Mouse (Mus musculus): ENCODE measurements around the gene Ndufa7.
A peak's percentile ranks its signal among the peaks of the same experiment; 100 is the strongest.

Gene Ndufa7

DNA sequence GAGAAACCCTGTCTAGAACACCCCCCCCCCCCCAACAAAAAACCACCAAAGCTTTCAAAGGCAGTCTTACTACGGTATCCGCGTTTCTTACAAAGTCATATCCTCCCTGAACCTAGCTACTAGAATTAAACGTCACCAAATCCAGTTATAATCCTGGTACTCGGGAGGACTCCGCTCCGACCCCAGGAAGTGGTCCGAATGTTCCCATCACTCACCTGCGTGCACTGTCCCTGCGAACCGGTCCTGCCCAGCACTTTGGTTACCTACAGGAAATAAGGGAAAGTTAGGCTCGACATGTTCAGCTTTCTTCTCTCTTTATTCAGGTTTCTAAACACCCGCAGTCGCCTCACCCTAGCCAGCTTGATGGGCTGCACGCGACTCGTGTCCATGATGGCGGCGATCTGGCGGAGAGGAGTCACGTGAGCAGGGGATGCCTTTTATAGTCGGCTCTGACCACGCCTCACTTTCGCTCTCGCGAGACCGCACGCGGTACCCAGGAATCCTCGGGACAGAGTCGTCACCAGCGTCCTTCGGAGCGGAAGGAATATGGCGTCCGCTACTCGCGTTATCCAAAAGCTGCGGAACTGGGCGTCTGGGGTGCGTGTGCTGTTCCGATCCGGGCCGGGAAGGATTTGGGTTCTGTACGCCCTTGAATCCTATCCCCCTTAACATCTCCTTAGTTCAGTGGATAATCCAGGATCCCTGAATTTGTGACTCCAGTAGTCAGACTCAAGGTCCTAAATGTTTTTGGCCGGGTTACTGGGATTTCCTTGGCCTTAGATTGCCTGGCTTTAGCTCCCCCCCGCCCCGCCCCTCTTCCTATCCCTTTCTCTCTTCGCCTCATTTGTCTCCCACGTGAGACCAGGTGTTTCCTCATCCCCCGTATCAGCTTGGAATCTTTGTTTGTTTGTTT lies at the start of gene Ndufa7, which contains the start of gene Rps28:
Ndufa7 (plus strand) TSS at position 489 of the 913 bp plus-strand sequence.
Rps28 (minus strand) TSS at position 479 of the 913 bp plus-strand sequence.
- DNase-seq (ENCODE audit: low spot score) = peak; percentile 98

DNA sequence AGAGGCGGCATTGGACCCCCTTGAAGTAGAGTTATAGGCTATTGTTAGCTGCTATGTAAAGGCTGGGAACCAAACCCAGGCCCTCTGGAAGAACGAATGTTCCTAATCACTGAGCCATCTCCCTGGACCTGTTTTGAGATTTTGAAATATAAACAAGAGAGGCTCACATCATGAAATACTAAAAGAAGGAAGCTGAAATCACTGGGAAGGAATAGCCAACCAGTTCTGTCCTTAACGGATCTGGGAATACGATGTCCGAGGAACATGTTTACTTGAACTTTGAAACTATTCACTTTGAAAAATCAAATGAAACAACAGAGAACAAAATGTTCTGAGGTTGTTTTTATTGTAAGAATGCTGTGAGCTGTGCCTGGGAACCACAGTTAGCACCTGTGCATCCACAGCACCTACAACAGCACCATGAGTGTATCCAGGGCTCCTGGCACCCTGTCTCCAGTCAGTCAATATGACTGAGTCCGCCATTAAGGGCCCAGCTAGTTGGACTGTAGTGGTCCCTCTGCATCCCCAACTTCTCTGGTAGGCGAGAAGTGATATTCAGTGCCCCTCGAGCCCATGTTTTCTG lies 49.7 kb upstream of the Ndufa7 start:
- DNase-seq (ENCODE audit: low spot score) = no peak

DNA sequence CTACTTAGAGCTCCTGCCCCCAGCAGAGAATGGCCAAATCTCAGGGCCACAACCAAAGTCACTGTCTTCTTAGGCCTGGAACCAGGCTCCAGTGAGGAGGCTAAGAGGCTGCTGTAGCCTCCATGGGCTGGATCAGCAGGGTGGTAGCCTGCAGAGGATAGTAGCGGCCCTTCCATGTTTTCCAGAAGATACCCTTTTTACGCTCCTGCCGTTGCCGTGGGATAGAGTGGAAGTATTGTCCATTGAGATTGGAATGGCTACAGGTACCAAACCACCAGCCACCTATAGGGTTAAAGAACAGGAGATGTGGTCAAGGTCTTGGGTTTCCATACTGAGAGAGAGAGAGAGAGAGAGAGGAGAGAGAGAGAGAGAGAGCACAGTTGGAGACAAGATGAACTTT lies 49.1 kb upstream of the Ndufa7 start:
- no peak for DNase-seq (ENCODE audit: low spot score)

DNA sequence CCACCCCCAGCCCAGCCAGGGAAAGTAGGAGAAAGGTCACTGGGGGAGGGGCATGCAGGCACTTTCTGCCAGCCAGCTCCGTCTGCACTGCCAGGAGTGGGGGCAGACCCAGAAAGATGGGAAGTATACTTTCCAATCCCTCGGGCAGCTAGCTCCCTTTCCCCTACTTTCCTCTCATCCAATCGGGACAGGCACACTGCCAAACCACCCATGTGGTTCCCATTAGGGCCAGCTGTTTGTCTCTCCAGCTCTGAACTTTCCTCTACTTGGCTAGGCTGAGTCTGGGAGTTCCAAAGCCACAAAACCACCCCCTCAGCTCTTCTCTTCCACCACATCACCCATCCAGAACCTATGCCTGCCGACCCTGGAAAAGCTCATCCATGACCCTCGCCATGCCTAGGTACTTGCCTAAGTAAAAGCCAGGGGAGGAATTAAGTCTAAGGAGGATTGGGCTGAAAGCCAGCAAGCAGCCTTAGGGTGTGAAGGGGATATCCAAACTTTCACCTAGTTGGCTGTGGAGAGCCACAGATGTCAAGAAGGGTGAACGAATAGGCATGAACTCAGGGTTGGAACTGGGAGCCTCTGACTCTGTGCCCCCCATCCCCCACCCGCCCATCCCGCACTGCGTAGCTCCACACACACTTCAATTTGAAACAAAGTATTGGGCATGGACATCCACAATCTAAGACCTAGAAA lies 45.0 kb upstream of the Ndufa7 start:
- peak; percentile 92 for DNase-seq (ENCODE audit: low spot score)

DNA sequence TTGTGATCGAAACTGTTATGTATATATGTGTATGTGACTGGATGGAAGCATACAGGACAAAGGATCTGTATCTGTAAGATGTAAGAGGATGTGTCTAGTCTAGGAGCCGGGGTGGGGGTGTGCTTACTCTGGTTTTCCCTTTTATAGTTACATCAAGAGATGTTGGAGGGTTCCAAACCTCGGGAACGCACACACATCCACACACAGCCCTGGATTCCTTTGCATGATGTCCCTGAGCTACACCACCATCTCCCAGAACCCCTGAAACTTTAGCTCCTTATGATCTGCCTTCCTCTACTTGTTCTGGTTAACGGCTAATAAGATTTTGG lies 44.4 kb upstream of the Ndufa7 start:
- no peak for DNase-seq (ENCODE audit: low spot score)

DNA sequence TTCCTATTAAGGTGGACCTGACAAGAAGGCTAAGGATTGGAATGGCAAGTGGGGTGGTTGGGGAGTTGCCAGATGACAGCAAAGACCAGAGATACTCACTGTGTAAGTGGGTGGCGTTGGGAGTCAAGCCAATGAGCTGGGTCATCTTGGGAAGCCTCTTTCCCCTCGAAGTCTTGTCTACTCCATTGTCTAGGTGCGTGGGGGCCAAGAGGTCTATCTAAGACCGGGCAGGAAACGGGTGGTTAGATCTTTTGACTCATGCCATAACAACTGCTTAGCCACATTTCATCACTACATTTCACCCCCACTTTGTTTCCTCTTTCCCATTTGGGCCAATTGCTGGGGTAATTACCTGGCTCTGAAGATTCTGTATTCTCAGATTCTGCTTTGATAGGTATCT lies 43.9 kb upstream of the Ndufa7 start:
- DNase-seq (ENCODE audit: low spot score) = peak; percentile 52

DNA sequence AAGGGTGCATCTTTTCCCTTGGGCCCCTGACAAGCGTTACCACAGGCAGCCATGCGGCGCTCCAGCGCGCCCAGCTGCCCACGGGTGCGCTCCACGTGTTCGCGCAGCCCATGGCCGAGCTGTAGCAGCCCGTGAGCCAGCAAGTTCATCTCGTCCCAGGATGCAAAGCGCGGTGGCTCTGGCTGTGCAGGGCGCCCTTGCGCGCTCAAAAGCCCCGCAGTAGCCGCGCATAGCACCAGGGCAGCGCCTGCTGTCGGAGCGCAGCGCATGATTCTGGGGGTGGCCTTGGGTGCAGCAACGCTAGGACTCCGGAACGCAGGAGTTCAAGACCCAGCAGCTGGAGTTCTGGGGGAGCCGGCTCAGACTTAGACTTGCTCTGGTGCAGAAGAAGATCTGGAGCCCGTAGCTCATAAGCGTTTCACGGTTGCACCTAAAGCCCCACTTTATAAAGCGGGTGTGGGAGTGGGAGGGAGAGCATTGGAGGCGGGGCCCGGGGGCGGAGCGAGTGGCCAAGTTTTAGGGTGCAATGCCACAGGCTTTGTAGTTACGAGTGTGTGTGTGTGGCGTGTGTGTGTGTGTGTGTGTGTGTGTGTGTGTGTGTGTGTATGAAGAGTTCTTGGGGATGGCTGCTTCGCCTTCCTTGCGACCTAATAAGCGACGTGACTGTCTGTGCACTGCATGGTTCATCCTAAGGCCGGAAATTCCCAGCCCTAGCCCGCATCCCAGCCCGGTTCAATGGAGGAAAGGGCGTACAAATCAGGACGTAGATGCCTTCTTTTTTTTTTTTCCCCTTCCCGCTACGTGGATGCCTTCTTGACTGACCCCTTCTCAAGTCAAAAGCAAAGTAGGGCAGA lies 43.0 kb upstream of the Ndufa7 start, which contains the start of gene Angptl4:
Angptl4 (minus strand) TSS at position 707 of the 854 bp plus-strand sequence.
- peak; percentile 67 for DNase-seq (ENCODE audit: low spot score)

DNA sequence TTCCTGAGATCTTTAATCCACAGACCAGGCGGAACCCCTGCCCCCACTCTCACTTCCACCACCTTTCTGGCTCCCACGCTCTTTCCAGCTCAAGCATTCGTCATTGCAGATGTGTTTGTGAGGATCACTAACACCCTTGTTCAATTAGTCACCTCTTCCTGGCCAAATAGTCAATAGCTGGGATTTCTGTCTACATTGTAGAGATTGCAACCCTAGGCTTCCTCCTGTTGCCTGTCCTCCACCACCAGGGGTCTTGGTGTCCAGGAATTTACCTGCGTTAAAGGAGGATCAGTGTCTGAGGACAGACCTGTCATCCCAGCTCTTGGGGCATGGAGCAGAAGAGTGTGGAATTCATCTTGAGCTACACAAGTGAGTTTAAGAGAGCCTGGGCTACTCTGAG lies 42.3 kb upstream of the Ndufa7 start:
- DNase-seq (ENCODE audit: low spot score) = no peak

DNA sequence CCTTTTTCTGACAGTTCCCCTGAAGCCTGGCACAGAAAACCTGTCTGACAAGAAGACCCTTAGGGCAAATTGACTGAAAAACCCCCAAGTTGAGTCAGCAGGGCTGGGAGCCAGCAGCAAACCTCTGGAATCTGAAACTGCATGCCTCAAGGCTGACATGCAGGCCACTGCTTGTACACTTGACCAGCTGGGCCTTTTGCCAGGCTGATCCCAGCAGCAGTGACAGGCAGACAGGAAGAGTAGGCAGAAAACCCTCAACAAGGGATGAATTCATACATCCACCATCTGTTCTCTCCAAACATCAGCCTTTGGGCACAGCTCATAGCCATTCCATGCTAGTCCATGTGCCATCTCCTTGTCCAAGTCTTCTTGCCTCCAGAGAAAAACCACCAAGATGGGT lies 41.0 kb upstream of the Ndufa7 start:
- peak; percentile 91 for DNase-seq (ENCODE audit: low spot score)

DNA sequence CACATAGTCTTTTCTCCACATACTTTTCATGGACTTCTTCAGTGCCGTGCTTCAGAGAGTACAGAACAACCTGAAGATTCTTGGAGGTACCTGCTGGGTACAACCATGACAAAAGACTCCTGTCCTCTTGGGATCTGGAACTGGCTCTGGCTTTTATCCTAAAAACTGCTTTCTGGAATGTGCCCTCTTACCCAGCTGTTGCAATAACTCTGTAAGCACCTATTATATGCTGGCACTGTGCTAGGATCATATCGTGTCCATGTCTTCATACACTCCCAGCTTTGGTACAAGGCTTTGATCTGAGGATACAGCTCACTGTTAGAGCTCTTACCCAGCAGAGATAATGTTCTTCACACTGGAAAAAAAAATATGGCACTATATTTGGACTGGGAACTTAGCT lies 39.4 kb upstream of the Ndufa7 start:
- no peak for DNase-seq (ENCODE audit: low spot score)

DNA sequence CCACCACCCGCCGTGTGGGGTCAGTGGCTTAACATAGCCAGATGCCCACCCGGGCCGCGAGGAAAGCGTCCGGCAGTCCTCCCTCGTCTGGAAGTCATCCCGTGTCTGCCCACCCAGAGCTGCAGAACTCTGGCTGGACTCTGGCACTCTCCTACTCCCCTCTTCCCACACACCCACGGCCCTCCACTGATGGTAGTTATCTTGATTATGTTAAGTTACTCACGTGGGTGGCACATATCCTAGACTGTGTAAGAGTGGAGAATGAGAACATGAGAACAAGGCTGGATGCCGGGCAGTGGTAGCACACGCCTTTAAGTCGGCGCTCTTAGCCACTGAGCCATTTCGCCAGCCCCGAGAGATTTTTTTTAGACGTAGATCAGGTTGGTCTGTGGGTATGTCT lies 38.0 kb upstream of the Ndufa7 start:
- no peak for DNase-seq (ENCODE audit: low spot score)

DNA sequence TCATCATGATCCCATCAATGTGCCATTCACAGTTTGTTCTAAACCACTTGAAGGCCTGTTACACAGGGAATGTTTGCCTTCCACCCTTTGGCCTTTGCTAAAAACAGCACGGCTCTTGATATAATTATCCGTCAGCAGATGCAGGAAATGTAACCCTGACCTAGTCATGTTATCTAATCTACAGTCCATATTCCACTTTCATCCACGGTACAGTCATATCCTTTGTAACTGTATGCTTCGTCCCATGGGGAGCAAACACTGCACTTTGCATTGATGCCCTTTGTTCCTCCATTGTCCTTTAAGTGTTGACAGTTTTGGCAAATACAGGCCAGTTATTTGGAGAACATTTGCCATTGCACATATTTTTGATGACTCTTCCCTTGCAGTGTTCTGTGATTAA lies 35.6 kb upstream of the Ndufa7 start:
- no peak for DNase-seq (ENCODE audit: low spot score)

DNA sequence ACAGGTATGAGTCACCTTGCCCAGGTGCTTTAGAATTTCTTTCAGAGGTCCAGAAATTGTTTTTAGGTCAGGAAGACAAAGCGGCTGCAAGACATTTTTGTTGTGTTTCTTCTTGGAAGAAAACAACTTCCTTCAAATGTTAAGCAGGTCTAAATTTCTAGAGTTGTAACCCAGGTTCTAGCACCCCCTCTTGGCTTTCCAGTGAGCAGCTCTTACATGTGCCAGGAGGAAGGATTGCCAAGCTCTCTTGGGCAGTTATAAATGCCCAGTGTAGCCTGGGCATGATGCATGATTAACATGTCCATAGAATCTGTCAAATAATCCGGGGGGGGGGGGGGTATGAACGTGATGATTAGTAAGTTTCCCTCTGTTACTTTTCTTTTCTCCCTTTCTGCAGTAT lies 26.1 kb upstream of the Ndufa7 start:
- DNase-seq (ENCODE audit: low spot score) = no peak

DNA sequence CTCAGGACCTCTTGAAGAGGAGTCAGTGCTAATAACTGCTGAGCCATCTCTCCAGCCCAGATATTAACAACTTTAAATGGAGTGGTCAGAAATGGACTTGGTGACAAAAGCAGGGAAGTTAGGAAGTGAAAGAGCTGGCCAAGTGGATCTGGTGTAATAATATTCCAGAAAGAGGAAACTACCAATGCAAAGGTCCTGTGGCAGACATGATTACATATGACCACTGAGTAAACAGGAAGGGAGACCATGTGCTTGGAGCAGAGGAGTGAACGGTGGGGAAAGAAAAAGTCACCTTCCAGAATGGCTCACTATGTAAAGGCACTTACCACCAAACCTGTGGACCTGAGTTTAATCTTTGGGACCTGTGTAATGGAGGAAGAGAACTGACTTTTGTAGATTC lies 25.1 kb upstream of the Ndufa7 start:
- no peak for DNase-seq (ENCODE audit: low spot score)

DNA sequence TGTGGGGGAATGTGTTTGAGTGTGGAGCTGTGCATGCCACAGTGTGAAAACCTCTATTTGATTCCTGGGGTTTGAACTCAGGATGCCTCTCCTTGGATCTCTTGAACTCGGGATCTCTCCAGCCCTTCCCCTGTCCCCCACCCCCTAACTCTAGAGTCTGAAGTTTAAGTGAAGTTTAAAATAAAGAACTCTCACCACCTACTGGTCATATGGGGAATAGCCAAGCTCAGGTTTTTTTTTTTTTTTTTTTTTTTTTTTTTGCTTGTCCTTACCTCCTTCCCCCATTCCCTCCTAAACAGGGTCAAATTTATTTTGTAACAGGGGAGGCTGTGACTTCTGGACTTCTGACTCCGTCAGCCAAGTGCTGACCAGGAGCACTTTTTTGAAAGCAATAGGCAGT lies 22.2 kb upstream of the Ndufa7 start:
- no peak for DNase-seq (ENCODE audit: low spot score)

DNA sequence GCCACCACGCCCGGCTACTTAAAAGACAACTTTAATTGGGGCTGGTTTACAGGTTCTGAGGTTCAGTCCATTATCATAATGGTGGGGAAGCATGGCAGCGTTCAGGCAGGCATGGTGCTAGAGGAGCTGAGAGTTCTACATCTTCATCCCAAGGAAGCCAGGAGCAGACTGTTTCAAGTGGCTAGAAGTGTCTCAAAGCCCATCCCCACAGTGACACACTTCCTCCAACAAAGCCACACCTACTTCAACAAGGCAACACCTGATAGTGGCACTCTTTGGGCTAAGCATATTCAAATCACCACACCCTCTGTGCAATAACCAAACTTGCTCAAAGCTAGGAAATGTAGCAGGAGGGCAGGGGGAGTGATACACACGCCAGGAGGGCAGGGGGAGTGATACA lies 20.2 kb upstream of the Ndufa7 start:
- DNase-seq (ENCODE audit: low spot score) = no peak

DNA sequence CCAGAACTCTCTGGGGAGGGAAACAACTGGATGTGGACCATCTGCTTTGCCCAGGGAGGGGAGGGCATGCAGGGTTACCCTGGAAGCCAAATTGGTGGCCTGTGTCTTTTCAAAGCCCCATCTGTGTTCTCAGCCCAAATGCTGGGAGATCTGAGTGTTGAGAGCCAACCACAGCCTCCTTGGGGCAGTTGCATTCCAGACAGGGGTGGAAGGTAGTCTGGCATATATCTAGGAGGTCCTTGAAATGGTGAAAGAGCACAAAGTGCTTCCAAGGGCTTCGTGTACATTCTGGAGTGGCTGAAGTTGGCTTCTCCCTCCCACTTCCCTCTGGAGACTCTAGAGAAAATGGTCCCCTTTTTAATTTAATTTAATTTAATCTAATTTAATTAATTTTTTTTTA lies 19.6 kb upstream of the Ndufa7 start:
- DNase-seq (ENCODE audit: low spot score) = no peak

DNA sequence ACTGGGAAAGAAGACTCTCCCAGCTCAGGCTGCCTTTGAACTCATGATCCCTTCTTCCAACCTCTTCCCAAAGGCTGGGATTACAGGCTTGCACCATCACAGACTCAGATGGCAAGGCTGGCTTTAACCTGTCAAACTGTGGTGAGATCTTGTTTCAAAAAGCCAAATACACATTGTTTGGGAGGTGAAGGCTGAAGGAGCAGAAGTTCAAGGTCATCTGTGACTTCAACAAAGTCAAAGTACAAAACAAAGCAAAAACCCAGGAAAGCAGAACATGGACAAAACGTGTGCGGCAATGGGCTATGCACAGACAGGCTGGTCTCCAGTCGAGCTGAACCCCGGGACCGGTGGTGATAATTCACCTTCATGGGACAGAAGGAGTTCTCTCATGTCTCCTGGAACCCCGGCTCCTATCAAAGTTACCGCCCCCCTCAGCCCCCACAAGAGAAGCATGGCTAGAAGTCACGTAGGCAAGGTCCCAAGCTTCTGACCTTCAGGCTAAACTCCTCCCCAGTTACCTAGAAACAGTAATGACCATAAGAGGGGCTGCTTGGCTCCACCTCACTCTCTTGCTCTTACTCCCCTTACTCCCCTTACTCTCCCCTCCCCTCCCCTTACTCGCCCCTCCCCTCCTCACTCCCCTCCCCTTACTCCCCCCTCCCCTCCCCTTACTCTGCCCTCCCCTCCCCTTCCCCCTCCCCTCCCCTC lies 17.0 kb upstream of the Ndufa7 start:
- DNase-seq (ENCODE audit: low spot score) = no peak

DNA sequence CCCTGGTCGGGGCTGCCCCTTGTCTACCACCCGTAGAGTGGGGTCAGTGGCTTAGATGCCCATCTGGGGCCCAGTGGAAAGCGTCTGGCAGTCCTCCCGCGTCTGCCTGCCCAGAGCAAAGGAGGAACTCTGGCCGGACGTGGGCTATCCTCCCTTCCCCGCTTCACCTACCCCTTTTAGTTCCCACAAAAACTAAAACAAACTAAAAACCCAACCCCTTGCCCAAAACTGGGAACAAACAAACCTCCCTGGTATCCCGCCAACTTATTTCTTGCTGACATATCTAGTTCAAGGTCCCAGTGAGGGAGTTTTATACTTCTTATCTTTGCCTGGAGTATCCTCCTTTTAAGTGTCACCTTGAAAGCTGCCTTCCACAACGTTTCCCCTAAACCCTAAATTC lies 16.2 kb upstream of the Ndufa7 start:
- no peak for DNase-seq (ENCODE audit: low spot score)

DNA sequence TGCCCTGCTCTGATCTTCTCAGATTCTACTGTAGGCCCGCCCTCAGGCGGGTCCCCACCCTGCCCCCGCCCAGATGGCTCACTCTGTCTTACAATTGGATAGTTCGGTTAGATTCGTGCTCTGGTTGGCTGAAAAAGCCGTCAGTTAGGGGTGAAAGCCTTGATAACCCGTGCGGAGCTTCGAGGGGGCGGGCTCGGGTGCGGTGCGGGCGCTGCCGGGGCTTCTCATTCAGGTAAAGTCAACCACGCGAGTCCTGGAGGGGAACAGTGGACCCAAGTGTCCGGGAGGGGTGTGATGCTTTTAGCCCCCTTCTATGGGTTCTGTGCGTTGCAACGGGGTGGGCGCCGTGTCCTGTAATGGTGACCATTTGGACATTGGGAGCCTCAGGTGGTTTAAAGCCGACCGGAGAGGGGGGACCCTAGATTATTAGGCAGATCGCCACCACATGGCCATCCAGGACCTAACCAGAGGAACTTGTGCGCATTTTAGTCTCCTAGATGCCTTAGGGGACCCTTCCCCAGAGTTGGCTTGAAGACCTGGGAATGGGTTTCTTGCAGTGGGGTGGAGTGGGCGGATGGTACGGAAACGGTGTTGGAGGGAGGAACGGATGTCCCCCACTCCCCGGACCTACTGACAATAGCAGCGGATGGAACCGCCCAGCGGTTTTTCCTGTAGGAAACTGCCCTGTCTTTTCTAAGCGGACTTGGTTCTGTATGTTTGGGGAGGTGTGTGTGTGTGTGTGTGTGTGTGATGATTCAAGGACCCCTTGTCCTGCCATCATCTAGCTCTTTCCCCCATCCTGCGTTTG lies 13.8 kb upstream of the Ndufa7 start, which contains the start of gene Kank3:
Kank3 (plus strand) TSS at position 186 of the 808 bp plus-strand sequence.
- DNase-seq (ENCODE audit: low spot score) = peak; percentile 95

DNA sequence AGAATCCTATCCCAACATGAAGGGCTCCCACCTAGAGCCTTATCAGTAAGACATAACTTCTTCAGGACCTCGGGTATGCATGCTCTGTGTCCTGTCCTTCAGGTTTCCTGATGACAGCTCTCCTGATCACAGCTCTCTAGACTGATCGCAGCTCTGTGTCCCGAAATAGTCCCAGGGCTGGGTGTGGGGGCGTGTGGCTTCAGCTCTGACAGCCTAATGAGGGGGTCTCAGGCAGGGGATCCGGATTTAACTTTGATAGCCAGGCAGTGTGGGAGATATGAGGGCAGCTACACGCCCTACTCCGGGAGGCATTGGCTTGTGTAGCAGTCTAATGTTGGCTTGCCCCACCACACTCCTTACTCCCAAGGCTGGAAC lies 13.2 kb upstream of the Ndufa7 start:
- no peak for DNase-seq (ENCODE audit: low spot score)

Data from urinary bladder, postnatal 14 days (tissue).